Mouse (Mus musculus) adrenal gland, postnatal 10 days (tissue): ENCODE measurements around the gene Vps13d. TPM values are rescaled to one million over a fixed set of nuclear protein-coding genes. Genes with fewer than 3 reads are reported as not detected.

ENCODE experiments used
- DNase-seq: peaks from one replicate; pipeline ENCODE4 v3.0.0; 2021; ENCODE audit warnings: mixed read lengths
- long read RNA-seq, 2 experiments: library from polyadenylated mRNA; stranded (forward); transcript quantifications; one replicate each; pipeline ENCODE4 v2.0.0; 2021
- total RNA-seq, 2 experiments: library from RNA; stranded (reverse); gene quantifications; 2 replicates each; pipeline ENCODE4 v1.2.3; 2021

The Vps13d gene
- total RNA-seq, result 10 to 100 TPM; 49.4 to 66.0 TPM
- long read RNA-seq, experiment 1, partial matches to known transcripts, result 3 of 8 reads
- long read RNA-seq, experiment 1, other reads (novel, unspliced or antisense), result 4 of 8 reads
- long read RNA-seq, experiment 2, partial matches to known transcripts, result 5 of 6 reads
- long read RNA-seq, experiment 2, other reads (novel, unspliced or antisense), result 0 of 6 reads

- peak; percentile 96 for DNase-seq
Measured at GRCm38 (mm10) chr4:145194559-145195162, at the start of gene Vps13d. Vps13d (minus strand) TSS chr4:145195005.

GRCm38 (mm10) chr4:145242719-145243350, 48.0 kb upstream of the Vps13d start:
- DNase-seq, result no peak

DNA sequence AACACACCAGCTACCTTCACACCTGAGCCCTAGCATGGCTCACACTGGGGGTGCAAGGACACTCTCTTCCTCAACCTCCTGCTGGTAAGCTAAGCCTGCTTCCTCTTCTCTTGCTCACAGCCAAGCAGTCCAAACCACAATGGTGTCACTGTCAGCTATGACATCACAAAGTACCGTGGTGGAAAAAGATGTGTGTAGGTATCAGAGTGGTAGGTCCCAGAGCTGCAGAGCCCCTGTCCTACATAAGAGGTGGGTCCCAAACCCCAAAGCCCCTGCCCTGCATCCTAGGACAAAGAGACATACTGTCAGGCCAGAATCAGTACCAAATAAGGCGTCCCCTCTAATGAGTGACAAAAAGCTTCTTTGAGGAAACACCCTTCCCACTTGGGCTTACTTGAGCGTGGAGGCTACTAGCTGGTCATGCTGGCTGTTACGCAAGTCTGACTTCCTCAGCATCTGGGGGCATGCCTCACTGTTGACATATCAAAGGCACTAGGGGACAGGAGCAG, 46.0 kb upstream of the Vps13d start:
- DNase-seq, result no peak

DNA sequence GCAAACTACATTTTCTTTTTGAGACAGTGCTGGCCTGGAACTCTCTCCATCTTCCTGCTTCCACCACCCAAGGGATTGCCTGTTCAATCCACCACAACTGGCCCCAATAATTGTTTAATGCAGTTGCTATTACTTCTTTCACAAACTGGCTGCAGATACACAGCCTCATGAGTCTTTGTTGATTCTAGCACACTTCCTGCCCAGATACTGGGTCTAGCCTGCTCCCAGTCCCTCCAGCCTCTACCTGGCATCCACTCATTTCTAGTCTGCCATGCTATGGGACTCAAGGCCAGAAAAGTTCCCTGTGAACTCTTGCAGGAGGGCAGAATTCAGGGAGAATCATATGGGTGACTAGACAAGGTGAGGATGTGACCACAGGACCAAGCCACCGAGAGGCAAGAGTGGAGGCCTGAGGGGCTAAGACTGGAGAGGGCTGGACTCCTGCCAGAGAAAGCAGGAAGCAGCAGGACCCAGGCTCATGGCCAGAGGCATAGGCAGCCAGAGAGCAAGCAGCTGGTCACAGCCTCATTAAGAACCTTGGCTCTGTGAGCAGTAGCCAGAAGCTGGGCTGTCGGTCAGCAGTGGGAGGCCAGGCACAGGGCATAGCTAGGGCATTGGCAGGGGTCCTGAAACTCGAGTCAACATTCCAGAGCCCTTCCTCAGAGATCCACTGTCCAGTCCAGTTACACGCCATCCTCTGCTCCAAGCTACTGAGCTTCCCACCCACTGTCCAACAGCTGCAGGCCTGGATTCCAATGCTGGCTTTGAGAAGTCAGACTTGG, 44.4 kb upstream of the Vps13d start:
- peak; percentile 50 for DNase-seq

DNA sequence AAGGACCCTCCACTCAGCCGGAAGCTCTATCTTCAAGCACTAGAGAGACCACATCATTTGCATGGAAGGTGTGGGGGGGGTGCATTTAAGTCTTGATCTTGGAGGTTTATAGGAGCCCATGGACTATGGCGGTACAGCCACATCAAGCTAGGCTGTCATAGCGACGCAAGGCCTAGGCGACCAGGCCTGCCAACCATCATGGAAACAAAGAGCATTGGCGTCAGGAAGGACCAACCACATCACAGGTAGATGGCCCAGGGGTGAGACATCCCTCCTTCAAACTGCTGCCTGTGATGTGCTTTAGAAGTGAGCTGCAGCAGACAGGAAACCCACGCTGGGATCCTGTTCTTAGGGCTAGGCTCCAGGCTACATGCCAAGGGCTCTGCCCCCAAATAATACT, 41.2 kb upstream of the Vps13d start:
- no peak for DNase-seq

DNA sequence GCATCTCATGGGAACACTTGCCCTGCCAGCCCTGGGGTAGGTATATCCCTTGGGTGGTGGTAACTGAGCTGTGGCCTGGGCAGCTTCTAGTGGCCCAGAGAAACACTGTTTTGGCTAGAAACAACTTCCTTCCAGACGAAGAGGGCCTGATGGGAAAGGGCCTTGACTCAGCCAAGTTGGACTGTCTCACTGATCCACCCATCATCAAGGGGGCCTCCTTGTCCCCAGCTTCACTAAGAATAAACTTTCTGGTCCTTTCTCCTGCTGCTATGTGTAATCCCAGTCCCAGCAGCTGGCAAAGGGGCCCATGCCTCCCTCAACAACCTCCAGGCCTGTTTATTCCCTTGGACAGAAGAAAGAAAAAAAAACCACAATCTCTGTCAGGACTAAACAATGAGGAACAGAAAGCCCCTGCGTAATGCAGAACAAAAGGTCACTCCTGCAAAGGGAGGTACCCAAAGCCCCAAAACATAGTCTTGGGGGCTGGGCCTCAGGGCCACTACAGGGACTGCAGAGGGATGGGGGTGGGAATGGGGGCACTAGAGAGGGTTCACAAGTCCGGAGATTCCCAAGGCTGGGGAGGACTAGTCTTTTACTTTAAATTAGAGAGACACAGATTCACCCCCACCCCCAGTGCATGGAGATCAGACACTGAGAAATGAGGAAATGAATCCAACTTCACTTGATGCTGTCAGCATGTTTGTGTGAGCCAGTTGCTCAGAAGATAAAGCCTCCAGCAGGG, 38.9 kb upstream of the Vps13d start:
- DNase-seq, result no peak

DNA sequence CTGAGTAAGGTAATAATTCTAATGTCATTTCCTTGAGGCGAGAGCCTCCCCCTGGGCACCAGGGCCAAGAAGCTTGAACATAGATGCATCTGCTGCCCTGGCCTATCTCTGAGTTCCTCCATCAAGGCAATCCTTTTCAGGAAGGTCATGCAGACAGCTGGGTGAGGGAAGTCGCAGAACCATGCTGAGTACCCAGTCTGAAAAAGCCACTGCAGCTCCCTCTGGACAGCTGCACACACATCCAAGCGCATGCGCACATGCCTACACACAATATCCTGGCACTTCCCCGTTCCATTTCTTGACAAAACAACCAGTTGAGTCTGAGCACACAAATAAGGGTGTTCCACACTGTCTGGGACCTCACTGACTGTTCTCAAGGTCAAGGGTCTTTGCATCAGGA, 36.9 kb upstream of the Vps13d start:
- no peak for DNase-seq

DNA sequence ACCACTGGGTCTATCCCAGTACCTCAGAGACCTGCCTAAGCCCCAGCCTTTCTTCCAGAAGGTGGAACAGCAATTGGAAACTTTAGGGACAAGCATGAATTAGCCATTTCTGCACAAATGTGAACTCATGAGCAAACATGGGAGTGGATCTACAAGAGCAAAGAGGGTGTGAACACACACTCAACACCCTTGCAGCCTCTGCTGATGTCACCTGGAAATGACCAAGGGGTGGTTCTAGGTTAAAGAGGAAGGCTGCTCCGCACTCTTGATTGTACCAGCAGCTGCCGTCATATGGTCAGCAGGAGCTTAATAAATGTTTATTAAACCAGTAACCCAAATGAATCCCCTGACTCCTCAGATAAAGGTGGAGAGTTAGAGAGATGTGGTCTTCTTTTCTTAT, 35.8 kb upstream of the Vps13d start:
- no peak for DNase-seq

- no peak for DNase-seq
Measured at GRCm38 (mm10) chr4:145229524-145230163, 34.8 kb upstream of the Vps13d start.

DNA sequence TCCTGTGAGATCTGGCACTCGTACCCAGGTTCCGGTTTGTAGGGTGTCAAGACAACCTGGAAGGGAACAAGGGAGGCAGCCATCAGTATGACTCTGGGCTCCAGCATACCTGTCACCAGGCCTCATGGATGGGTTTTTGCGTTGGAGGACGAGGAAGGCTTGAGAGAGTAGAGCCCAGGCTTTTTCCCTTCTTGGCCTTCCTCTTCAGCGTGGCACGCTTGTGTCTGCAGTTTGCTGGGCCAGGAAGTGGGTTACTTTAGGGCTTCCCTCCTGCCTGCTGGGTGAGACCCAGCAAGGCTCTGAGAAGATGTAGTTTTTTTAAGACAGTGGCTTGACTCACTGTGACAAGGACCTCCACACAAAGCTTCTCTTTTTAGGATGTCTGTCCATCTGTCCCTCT, 34.2 kb upstream of the Vps13d start:
- DNase-seq, result no peak

GRCm38 (mm10) chr4:145224613-145225012, 29.8 kb upstream of the Vps13d start:
- DNase-seq, result no peak

DNA sequence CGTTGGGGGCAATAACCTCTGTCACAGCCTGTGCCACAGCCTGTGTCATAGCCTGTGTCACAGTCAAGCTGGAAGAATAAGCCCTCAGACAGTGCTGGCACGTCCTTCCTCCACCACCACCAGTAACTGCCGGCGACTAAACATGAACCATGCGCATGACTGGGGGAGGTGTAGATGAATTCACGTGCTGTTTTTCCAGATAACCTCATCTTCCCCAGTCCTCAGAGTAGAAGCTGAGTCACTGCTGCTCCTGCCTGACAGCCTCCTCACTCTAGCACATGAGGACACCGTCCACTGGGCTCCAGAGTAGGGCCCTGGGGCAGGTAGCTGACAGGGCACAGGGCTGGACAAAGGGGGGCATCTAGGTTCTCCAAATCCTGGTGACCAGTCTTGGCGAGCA, 27.3 kb upstream of the Vps13d start:
- DNase-seq, result no peak

GRCm38 (mm10) chr4:145221379-145221778, 26.6 kb upstream of the Vps13d start:
- no peak for DNase-seq

DNA sequence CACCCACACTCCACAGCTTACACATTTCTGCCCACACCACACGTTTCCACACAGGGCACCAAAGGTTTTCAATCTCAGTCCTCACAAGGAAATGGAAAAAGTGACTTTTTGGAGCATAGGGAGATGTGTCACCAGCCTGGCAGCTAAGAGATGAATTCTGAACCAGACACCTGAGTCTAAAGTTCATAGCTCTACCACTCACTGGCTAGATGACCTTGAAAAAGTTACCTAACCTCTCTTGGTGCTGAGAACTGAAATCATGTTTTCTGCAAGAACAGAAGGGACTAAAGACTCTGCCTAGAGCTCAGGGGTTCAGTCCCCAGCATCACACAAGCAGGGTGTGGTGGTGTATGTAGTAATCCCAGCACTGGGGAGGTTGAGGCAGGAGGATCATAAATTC, 25.2 kb upstream of the Vps13d start:
- DNase-seq, result no peak

DNA sequence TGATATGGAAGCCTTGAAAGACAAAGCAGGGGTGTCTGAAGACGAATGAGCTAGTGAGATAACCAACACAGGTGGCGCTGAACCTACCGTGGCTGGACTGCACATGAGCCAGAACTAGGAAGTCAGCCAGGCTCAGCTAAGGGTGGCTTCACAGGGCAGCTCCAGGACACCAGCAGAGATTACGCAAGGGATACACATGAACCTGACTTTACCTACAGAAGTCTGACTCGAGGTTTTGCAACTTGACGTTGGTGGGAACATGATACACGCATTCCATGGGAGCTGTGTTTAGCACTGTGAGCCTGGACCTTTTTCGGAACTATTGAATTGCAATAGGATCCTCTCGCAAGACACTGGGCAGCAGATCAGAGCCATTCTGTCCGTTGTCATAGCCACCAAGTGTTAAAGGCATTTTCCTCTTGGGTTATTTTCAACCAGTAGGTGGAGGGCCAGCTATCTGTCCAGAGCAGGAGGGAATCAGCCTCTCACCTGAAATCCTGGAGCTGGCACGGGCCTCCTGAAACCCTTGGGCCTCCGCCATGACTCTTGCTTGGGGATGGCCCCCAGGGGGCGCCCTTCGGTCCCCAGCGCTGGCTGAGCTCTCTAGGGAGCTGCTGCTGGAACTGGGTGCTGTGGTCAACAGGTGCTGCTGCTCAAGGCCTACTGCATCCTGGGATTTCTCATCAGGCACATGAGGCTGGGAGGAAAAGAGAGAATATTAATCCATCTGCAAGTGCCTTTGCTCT, 24.6 kb upstream of the Vps13d start:
- DNase-seq, result peak; percentile 71

- no peak for DNase-seq
Measured at GRCm38 (mm10) chr4:145217837-145218236, 23.0 kb upstream of the Vps13d start.

GRCm38 (mm10) chr4:145217046-145217445, 22.2 kb upstream of the Vps13d start:
- peak; percentile 41 for DNase-seq

- no peak for DNase-seq
Measured at GRCm38 (mm10) chr4:145215396-145215795, 20.6 kb upstream of the Vps13d start.

- DNase-seq, result no peak
Measured at GRCm38 (mm10) chr4:145214786-145215174, 20.0 kb upstream of the Vps13d start.

GRCm38 (mm10) chr4:145213999-145214785, 19.4 kb upstream of the Vps13d start:
- peak; percentile 97 for DNase-seq
